Mouse (Mus musculus) bone marrow, adult 2 months (tissue): Measurements from ENCODE around the gene Nudt4.

ENCODE experiments used
- CTCF ChIP-seq: fragments of 200-500 bp; IDR thresholded peaks from 2 replicates; pipeline ENCODE4 v1.5.1; 2011; ENCODE audit warnings: low read length, control low read depth; ENCODE audit not compliant: control insufficient read depth, insufficient read depth
- POLR2A ChIP-seq: fragments of 200-500 bp; IDR thresholded peaks from 2 replicates; pipeline ENCODE4 v1.6.1; 2011; ENCODE audit warnings: low read depth, mild to moderate bottlenecking, control low read depth, low read length, borderline replicate concordance; ENCODE audit not compliant: control insufficient read depth

DNA sequence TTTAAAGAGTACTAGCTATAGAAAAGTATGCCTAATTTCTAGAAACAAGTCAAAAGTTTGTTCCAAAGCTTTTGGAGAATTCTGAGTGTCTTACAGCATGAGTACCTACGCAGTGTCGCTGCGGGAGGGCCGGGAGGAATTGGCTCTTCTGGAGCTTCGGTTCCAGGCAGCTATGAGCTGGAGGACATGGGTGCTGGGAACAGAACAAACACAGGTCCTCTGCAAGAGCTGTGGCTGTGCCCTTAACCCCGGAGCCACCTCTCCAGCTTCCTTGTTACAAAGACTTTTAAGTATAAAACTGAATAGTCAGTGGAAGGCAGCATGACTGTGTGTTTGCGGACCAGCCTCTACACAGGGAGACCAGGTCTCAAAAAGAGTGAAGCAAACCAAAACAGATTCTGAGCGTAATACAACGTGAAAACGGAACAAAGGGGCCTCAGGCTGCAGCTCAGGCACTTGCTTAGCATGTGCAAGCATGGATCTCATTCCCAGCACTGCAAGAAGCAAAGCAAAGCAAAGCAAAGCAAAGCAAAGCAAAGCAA, 12.0 kb upstream of the Nudt4 start:
- TF ChIP-seq CTCF = no peak
- no peak for TF ChIP-seq POLR2A
